Mouse (Mus musculus) hindbrain, postnatal 0 days (tissue): ENCODE measurements around the gene Zfp827. TPM values are rescaled to one million over a fixed set of nuclear protein-coding genes. Genes with fewer than 3 reads are reported as not detected.

Source experiments
- ATAC-seq: fragments of 200-750 bp; cut with Nextera tagmentation; 2 replicates; pipeline ENCODE4 v1.8.0; 2017; ENCODE audit warnings: mild to moderate bottlenecking, moderate TSS enrichment, moderate library complexity
- DNase-seq: peaks from one replicate; pipeline ENCODE4 v3.0.0-alpha.2; 2015; ENCODE audit warnings: low spot score
- H3K27ac ChIP-seq: fragments of 300-500 bp; sonication (generic); 2 replicates; pipeline ENCODE4 v1.5.1; 2014; ENCODE audit warnings: mild to moderate bottlenecking
- H3K27me3 ChIP-seq: fragments of 300-500 bp; sonication (generic); 2 replicates; pipeline ENCODE4 v1.6.1; 2014; ENCODE audit warnings: low read length, mixed read lengths; ENCODE audit not compliant: insufficient read depth
- H3K36me3 ChIP-seq: fragments of 300-500 bp; sonication (generic); 2 replicates; pipeline ENCODE4 v1.6.1; 2014; ENCODE audit warnings: low read length, mixed read lengths; ENCODE audit not compliant: insufficient read depth
- H3K4me1 ChIP-seq: fragments of 300-500 bp; sonication (generic); 2 replicates; pipeline ENCODE4 v1.6.1; 2014; ENCODE audit warnings: antibody characterized with exemption, low read length, mixed read lengths; ENCODE audit not compliant: insufficient read depth
- H3K4me2 ChIP-seq: fragments of 300-500 bp; sonication (generic); 2 replicates; pipeline ENCODE4 v1.6.1; 2014; ENCODE audit warnings: low read depth, mild to moderate bottlenecking, low read length, moderate library complexity, mixed read lengths
- H3K4me3 ChIP-seq: fragments of 300-500 bp; sonication (generic); 2 replicates; pipeline ENCODE4 v1.5.1; 2014; ENCODE audit warnings: low read length
- H3K9ac ChIP-seq: fragments of 300-500 bp; sonication (generic); replicated peaks from 2 replicates; pipeline ENCODE4 v1.6.1; 2014; ENCODE audit warnings: mild to moderate bottlenecking, low read length, moderate library complexity, mixed read lengths
- H3K9me3 ChIP-seq: fragments of 300-500 bp; sonication (generic); 2 replicates; pipeline ENCODE4 v1.6.1; 2016; ENCODE audit warnings: low read length, mixed read lengths
- CTCF ChIP-seq: IDR thresholded peaks from 2 replicates; pipeline ENCODE4 v1.5.1; 2016; ENCODE audit warnings: antibody characterized with exemption, control low read depth, low read depth
- WGBS: fragments of 180-500 bp; shearing (Covaris S2); extraction: QIAGEN DNeasy Blood & Tissue Kit; methylation state at CpG from one replicate; pipeline ENCODE4 v1.1.7; 2014; 5-methylcytosine and 5-hydroxymethylcytosine counted together
- polyA plus RNA-seq: library from polyadenylated mRNA; unstranded; fragments of >200 nt; fragmentation: Nextera tagmentation; extraction: Ambion mirVana; gene quantifications from 2 replicates; pipeline ENCODE4 v1.2.1, GENCODE M21; 2015
- total RNA-seq: library from RNA; depleted of rRNA; stranded (reverse); fragments of >200 nt; gene quantifications from 2 replicates; pipeline ENCODE4 v1.2.3, GENCODE M21; 2014

Gene Zfp827
- total and polyA plus RNA-seq, 2 experiments from 2014 or later: 6.8 to 33.0 TPM

DNA sequence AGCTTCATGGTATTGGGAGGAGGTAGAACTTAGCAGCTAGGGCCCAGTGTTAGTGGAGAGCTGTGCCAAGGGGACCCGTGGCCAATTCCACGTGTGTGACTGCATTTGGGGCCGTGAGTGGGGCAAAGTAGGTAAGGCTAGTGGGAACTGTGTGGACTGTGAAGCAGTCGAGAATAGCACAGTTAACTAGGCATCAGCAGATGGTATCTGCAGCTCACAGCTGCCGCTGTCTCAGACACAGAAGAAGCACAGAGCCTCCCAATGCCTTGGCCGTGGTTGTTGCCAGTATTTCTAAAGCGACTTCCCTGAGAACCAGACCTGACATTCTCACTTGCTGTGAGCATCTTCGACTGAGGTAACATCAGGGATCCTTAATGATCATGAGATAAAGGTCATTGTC is 112.7 kb downstream of the Zfp827 start:
- Histone ChIP-seq H3K9me3 (no peaks in the 10 kb centered on the region), H3K36me3 (peaks cover 5% of the 10 kb centered on the region; the same call in 1 of the 2 replicates), H3K27ac (no peak overlapping the region), H3K9ac (no peak overlapping the region), H3K27me3 (no peaks in the 10 kb centered on the region), H3K4me3 (no peak overlapping the region), H3K4me2 (no peak overlapping the region), H3K4me1 (no peaks in the 10 kb centered on the region)
- WGBS: 70% methylated on average over 8 of the region's 8 CpGs
- peak; percentile 28 for DNase-seq
- ATAC-seq: no peak
- no peak for TF ChIP-seq CTCF

DNA sequence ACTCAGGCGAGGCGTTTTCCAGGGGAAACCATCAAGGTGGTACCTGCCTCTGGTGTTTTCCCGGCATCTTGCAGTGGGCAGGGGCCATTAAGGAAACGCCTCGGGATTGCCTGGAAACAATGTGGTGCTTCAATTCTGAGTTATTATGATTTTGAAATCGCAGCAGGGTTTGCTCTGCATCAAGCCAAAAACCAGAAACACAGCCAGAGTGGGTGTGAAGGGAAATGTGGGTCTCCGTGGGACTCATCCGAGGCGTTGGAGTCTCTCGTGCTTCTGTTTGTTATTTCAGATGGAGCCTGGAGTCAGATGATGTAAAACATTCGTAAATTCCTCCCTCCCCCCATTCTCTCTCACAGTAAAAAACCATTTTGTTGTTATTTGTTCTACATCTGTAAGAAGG is 113.4 kb downstream of the Zfp827 start:
- ATAC-seq: no peak
- H3K4me2 ChIP-seq: no peak overlapping the region
- H3K4me1 ChIP-seq: no peaks in the 10 kb centered on the region
- no peak overlapping the region for H3K27ac ChIP-seq
- H3K9me3 ChIP-seq: no peaks in the 10 kb centered on the region
- no peaks in the 10 kb centered on the region for H3K27me3 ChIP-seq
- H3K4me3 ChIP-seq: no peak overlapping the region
- WGBS: 83% methylated on average over 11 of the region's 11 CpGs
- H3K9ac ChIP-seq: no peak overlapping the region
- TF ChIP-seq CTCF: no peak
- no peak for DNase-seq
- no peaks in the 10 kb centered on the region; the same call in 1 of the 2 replicates for H3K36me3 ChIP-seq

DNA sequence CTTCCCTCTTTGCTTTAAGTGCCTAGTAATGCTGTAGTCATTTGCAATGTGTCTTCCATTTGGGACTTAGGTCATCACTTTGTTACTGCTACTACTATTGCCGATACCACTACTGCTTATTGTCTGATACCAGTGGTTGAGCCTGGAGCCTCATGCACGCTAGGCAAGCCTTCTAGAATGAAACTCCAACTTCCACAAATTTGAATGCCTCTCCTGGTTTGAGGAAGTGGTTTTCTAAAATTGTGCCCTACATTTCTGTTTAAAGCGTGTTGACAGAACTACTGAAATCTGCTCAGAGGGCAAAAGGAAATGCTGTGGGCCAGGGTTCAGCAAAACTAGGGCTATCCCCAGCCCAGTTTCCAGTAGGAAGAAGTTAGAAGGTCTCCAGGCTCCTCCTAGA is 115.5 kb downstream of the Zfp827 start:
- no peaks in the 10 kb centered on the region for H3K4me1 ChIP-seq
- no peaks in the 10 kb centered on the region for H3K9me3 ChIP-seq
- H3K4me3 ChIP-seq: no peak overlapping the region
- no peaks in the 10 kb centered on the region for H3K27me3 ChIP-seq
- no peak overlapping the region for H3K4me2 ChIP-seq
- 96% methylated on average over 3 of the region's 3 CpGs for WGBS
- no peak overlapping the region for H3K27ac ChIP-seq
- no peaks in the 10 kb centered on the region for H3K36me3 ChIP-seq
- H3K9ac ChIP-seq: no peak overlapping the region
- DNase-seq (no peak), ATAC-seq (no peak)
- TF ChIP-seq CTCF: no peak

DNA sequence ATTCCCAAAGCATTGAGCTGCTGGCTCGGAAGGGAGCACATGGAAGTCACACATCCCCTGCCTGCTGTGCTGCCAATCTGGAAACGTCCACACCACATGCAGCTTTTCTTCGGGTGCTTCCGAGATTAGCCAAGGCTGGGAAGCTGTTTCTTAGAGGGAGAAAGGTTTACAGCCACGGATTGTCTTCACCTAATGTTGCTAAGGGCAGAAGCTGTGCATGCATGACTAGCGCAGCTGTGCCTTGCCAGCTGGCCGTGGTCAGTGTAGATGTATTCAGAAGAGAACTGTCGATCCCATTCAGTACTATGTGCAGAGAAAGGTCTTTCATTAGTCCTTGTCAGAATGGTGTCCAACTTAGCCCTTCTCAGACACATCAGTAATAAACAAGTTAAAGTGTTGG is 117.0 kb downstream of the Zfp827 start:
- no peaks in the 10 kb centered on the region for H3K27me3 ChIP-seq
- no peak overlapping the region for H3K4me2 ChIP-seq
- H3K36me3 ChIP-seq: no peaks in the 10 kb centered on the region; the same call in 1 of the 2 replicates
- peak overlapping the region; percentile 37 for H3K27ac ChIP-seq
- H3K9ac ChIP-seq: no peak overlapping the region
- no peak overlapping the region for H3K4me3 ChIP-seq
- TF ChIP-seq CTCF: no peak
- H3K9me3 ChIP-seq: no peaks in the 10 kb centered on the region
- H3K4me1 ChIP-seq: no peaks in the 10 kb centered on the region
- 44% methylated on average over 8 of the region's 8 CpGs for WGBS
- DNase-seq (peak; percentile 61), ATAC-seq (peak; percentile 88)

DNA sequence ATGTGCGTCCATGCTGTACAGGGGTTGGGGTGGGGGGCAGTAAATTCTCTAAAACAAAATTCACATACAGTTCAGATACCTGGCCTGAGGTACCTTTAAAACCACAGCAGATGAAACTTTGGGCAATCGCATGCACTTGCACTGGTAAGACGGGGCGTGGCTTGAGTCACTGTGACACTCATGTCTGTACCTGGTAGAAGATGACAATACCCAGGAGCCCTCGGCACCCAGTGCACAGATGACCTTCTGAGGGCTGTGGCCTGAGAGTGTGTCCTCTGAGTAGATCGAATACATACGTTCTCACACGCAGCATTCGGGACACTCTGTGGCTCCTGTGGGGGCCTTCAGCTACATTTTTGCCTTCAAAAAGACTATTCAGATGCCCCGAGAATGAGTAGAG is 117.4 kb downstream of the Zfp827 start:
- H3K4me3 ChIP-seq: no peak overlapping the region
- no peaks in the 10 kb centered on the region for H3K9me3 ChIP-seq
- no peaks in the 10 kb centered on the region; the same call in 1 of the 2 replicates for H3K36me3 ChIP-seq
- no peak for TF ChIP-seq CTCF
- no peaks in the 10 kb centered on the region for H3K4me1 ChIP-seq
- DNase-seq: no peak
- H3K4me2 ChIP-seq: no peak overlapping the region
- H3K27me3 ChIP-seq: no peaks in the 10 kb centered on the region
- no peak for ATAC-seq
- 91% methylated on average over 10 of the region's 10 CpGs for WGBS
- peak overlapping the region; percentile 37; the same call in 1 of the 2 replicates for H3K27ac ChIP-seq
- no peak overlapping the region for H3K9ac ChIP-seq

DNA sequence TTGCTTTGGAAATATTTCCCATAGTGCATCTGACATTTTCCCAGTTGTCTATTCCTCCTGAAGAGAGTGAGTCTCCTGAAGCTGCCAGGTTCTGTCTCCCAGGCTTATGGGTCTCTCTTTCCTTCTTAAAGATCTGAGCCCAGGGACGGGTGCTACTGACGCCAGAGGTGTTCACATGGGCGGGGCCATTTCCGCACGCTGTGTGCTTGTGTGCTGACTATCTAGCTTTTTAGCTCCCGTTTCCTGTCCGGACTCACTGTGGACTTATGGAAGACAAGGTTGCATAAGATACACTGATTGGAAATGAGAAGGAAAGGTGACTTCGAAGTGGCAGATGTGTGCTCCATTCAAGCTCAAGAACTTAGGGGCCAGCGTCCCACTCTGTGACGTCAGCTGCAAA is 120.6 kb downstream of the Zfp827 start:
- WGBS: 91% methylated on average over 10 of the region's 10 CpGs
- no peak for TF ChIP-seq CTCF
- Histone ChIP-seq H3K4me1 (no peaks in the 10 kb centered on the region), H3K9ac (no peak overlapping the region), H3K9me3 (no peaks in the 10 kb centered on the region), H3K4me2 (no peak overlapping the region), H3K27me3 (no peaks in the 10 kb centered on the region), H3K36me3 (no peaks in the 10 kb centered on the region; the same call in 1 of the 2 replicates), H3K4me3 (no peak overlapping the region), H3K27ac (no peak overlapping the region)
- no peak for ATAC-seq
- DNase-seq: no peak

DNA sequence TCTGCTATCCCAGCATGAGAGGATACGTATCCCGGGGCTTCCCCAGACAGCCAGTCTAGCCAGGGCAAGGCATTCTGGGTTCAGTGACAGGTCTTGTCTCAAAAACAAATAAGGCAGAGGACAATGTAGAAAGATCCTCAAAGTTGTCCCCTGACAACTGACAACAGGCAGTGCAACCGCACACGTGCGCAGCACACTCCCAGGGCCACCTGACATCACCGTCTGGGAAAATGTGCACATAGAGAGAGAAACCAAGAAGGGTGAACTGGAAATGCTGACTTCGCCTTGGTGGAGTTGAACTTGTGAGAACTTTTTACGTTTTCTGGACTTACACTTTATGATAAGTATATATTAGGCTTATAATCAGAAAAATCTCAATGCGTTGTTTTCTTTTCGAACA is 121.6 kb downstream of the Zfp827 start:
- Histone ChIP-seq H3K27me3 (no peaks in the 10 kb centered on the region), H3K36me3 (no peaks in the 10 kb centered on the region; the same call in 1 of the 2 replicates), H3K9me3 (no peaks in the 10 kb centered on the region), H3K9ac (no peak overlapping the region), H3K27ac (no peak overlapping the region), H3K4me2 (no peak overlapping the region), H3K4me3 (no peak overlapping the region), H3K4me1 (no peaks in the 10 kb centered on the region)
- DNase-seq (no peak), ATAC-seq (no peak)
- 88% methylated on average over 10 of the region's 10 CpGs for WGBS
- no peak for TF ChIP-seq CTCF
